Mouse (Mus musculus): ENCODE data around the gene Ubl7.

Gene Ubl7

DNA sequence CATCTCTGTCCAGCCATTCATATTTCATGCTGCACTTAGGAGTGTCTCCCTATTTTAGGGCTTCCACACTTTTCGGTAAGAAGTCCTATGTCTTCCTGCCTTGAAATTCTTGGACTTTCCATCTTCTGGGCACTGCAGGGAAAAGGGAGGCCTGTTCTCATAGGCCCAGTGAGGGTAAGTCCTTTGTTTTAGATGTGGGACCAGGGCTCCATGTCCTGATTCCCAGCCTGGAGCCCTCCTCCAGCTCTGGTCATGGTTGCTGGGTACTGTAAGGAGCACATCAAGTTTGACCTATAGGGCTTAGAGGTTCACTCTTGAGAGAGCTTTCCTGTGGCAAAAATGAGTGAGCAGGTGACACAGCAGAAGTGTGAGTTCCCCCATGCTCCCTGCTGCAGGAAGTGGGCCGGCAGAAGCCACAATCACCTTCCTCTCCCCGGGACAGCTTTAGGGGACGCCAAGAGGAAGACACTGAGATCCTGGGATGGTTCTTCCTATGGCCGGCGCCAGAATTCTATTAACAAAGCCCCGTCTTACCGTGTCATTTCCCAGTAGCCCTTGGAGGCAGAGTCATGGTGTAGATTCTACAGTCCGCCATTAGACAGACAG lies 57.5 kb downstream of the Ubl7 start:
- DNase-seq, result peak; percentile 33 to 37

DNA sequence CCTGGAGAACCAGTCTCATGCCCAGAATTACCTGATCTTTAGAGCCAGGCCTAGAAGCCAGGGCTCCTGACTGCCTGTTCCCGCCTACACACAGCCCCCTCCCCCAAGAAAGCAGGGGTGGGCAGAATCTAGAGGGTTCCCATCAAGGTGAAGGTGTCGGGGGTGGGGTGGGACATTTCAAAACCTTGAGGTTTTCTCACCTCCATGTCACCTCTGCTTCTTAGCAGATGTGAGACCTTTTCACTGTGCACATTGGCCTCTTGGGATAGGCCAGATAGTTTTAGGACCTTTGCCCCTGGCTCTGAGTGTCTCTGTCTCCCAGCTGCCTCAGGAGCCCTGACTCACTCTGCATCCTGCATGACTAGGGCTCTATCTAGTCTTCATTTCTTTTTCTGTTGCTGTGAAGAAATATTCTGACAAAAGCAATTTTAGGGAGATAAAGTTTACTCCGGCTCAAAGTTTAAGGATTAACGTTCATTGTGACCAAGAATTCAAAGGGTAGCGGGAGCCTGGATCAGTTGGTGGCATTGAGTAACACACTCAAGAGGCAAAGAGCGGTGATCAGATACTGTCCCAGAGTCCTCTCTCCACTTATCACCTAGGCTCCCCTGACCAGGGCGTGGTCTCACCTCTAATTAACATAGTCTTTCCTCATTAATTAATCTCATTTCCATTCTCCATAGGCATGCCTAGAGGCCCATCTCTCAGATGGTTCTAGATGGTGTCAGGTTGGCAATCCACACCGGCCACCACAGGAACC lies 58.2 kb downstream of the Ubl7 start:
- DNase-seq, result no peak

- no peak for DNase-seq
These were observed 59.1 kb downstream of the Ubl7 start for GRCm38 (mm10) chr9:57969736-57970495.

DNA sequence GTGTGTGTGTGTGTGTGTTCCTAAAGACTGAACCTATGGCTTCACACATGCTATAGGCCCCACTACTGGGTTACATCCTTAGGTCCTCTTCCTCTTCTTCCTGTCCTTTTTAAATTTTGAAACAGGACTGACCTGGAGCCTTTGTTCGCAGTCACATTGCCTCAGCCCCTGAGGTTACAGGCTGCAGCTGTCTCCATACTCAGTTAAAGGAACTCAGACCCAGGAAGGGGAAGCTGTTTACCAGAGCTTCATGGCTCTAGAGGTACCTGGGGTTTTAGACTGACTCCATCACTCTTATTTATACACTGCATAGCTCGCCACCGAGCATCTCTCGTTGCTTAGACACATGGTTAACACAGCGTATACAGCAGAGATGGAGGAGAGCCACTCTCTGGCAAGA lies 60.6 kb downstream of the Ubl7 start:
- DNase-seq, result no peak

DNA sequence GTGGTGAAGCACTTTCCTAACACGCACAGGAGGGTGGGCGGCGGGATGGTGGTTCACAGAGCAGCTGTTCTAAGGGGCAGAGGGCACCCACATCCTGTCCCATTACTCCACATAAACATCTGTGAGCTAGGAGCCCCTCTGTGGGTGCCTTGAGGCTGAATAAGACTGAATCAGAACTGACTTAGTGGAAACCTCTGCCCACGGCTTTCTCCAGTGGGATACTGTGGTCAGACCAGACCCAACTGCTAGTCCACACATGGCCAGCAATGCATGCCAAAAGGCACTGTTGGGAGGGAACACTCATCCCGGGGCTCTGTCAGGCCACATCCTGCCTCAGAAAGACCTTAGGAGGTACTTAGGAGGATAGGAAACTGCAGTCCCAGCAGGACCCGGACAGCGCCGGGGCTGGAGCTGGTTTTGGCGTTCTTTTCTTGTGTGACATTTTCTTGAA lies 61.4 kb downstream of the Ubl7 start:
- DNase-seq, result peak; percentile 31 to 40

DNA sequence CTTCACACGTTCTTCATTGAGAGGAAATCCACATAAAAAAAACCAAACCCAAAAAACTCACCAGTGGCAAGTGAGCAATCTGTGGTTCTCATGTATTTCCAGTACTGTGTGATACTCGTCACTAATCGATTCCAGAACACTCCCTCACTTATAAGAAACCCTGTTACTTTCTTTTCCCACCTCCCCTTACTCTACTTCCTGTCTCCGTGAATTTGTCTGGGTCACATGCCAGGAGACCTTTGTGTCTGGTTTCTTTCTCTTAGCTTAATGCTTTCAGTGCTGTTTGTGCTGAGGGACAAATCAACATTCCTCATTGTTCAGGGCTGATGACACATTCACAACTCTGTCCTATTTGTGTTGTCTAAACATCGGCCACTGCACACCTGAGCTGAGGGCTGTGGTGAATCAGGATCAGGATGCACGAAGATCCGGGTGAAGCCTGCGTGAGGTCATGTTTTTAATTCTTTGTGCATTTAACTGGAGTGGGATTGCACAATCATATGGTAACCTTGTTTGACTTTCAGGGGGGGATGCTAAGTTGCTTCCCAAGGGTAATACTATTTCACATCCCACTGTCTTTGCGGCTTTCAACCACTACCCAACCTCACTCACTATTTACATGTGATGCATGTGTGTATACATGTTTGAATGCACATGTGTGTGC lies 62.1 kb downstream of the Ubl7 start:
- no peak for DNase-seq

GRCm38 (mm10) chr9:57973440-57974066 lies 62.8 kb downstream of the Ubl7 start:
- DNase-seq, result no peak

DNA sequence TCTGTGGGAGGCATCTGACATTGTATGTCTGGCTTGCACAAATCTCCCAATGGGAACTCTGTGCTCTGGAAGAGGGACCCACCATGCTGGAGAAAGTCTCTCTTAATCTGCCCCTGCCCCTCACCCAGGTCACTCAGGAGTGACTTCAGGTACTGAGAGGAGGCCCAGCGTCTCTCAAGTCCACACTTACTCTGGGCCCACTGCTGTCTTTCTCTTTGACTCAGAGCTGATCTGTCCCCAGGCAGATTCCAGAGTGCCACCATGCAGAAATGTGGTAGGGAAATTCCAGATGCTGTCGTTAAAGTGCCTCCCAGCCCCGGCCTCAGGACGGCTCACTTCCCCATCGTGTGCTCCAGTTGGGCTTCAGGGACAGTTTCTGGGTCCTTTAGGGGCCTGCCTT lies 63.4 kb downstream of the Ubl7 start:
- DNase-seq, result no peak

DNA sequence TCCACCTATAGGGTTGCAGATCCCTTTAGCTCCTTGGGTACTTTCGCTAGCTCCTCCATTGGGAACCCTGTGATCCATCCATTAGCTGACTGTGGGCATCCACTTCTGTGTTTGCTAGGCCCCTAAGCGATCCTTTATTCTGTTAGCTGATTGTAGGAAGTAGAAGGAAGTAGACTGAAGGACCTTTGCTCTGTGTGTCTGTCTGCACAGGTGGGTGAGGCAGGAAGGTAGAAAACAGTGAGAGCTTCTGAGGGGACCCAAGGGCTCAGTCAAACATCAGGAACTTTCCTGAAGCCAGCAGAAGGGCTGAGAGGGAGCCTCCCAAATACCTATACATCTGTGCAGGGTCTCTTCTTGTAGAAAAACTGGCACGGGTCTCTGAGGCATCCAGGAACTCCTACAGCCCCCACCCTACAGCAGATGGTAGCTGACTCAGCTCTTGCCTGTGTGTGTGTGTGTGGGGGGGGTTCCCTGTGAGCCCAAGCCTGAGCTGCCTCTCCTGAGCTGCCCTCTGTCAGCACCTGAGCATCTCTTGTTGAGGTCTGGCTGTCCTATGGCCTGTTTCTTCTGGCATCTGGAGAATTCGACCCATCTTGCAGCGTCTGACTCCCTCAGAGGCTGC lies 64.5 kb downstream of the Ubl7 start:
- no peak for DNase-seq

DNA sequence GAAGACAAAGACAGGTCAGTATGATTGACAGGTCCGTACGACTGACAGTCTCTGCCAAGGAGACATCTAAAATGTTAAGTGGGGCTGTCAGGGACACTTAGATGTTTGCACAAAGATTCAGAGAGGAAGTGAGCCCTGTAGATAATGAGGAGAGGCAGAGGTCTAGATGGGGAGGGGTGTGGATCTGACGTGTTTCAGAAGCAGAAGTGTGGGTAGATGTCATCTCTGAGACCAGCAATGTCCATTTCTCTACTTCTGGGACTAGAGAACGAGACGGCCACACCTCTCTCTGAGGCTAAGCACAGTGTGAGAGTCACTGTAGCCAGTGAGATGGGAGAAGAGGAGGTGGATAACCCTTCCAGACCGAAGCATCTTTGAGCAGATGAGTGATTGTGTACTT lies 67.2 kb downstream of the Ubl7 start:
- DNase-seq, result no peak

DNA sequence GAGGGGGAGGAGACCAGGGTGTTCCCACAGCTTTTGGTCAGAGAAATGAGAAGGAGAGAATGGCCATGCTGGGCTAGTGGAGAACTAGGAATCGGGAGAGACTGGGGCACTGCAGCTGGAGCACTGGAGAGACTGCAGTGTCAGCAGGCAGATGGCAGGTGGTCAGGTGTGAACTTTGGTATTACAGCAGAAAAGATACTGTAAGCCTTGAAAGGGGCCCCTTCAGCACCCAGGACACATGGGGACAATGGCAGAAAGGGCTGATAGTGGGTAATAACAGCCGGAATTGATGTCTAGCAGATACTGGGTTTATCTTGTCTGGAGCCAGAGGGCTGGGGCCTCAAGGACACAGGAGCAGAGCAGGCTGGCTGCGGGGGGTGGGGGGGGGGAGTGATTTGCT lies 68.1 kb downstream of the Ubl7 start:
- no peak for DNase-seq
